Mouse (Mus musculus) yolk sac, embryonic 10.5 days (tissue): ENCODE results near the gene Bloc1s1.

Source experiments
- DNase-seq: peaks from one replicate; pipeline ENCODE4 v3.0.0-alpha.2; 2017; ENCODE audit warnings: low spot score

Gene Bloc1s1

GRCm38 (mm10) chr10:128904812-128905211 lies 19.0 kb downstream of the Bloc1s1 start:
- no peak for DNase-seq

- no peak for DNase-seq
These were observed 21.3 kb downstream of the Bloc1s1 start for GRCm38 (mm10) chr10:128902409-128902988.

GRCm38 (mm10) chr10:128901409-128901808 lies 22.4 kb downstream of the Bloc1s1 start:
- DNase-seq, result no peak

- DNase-seq, result no peak
These were observed 23.1 kb downstream of the Bloc1s1 start, which contains the start of gene Cd63 for GRCm38 (mm10) chr10:128900698-128901097. TSS of gene Cd63 (plus strand) at chr10:128900989.

GRCm38 (mm10) chr10:128899759-128900490 lies 23.9 kb downstream of the Bloc1s1 start:
- no peak for DNase-seq

GRCm38 (mm10) chr10:128897501-128897900 lies 26.3 kb downstream of the Bloc1s1 start:
- DNase-seq, result no peak

- no peak for DNase-seq
These were observed 27.0 kb downstream of the Bloc1s1 start for GRCm38 (mm10) chr10:128896807-128897206.

- no peak for DNase-seq
These were observed 27.7 kb downstream of the Bloc1s1 start for GRCm38 (mm10) chr10:128895952-128896693.

GRCm38 (mm10) chr10:128895437-128895836 lies 28.4 kb downstream of the Bloc1s1 start:
- DNase-seq, result peak; percentile 75

GRCm38 (mm10) chr10:128892246-128892645 lies 31.6 kb downstream of the Bloc1s1 start:
- DNase-seq, result no peak

- peak; percentile 79 for DNase-seq
These were observed 32.3 kb downstream of the Bloc1s1 start, which contains the start of gene Gdf11 for GRCm38 (mm10) chr10:128891296-128892094. TSS of gene Gdf11 (minus strand) at chr10:128891718.

GRCm38 (mm10) chr10:128890383-128891295 lies 33.2 kb downstream of the Bloc1s1 start:
- no peak for DNase-seq

GRCm38 (mm10) chr10:128889846-128890245 lies 34.0 kb downstream of the Bloc1s1 start:
- no peak for DNase-seq

GRCm38 (mm10) chr10:128888941-128889827 lies 34.7 kb downstream of the Bloc1s1 start:
- DNase-seq, result peak; percentile 61

GRCm38 (mm10) chr10:128882067-128882466 lies 41.8 kb downstream of the Bloc1s1 start:
- DNase-seq, result no peak

- no peak for DNase-seq
These were observed 45.0 kb downstream of the Bloc1s1 start for GRCm38 (mm10) chr10:128878811-128879210.

GRCm38 (mm10) chr10:128878291-128878690 lies 45.5 kb downstream of the Bloc1s1 start:
- DNase-seq, result no peak

- no peak for DNase-seq
These were observed 53.5 kb downstream of the Bloc1s1 start for GRCm38 (mm10) chr10:128870341-128870740.
